Mouse (Mus musculus): ENCODE measurements around the gene E2f3. TPM values are rescaled to one million over a fixed set of nuclear protein-coding genes. Genes with fewer than 3 reads are reported as not detected.

The E2f3 gene
- total and polyA plus RNA-seq, 2 experiments from 2014 or later, result 3.8 to 6.8 TPM

DNA sequence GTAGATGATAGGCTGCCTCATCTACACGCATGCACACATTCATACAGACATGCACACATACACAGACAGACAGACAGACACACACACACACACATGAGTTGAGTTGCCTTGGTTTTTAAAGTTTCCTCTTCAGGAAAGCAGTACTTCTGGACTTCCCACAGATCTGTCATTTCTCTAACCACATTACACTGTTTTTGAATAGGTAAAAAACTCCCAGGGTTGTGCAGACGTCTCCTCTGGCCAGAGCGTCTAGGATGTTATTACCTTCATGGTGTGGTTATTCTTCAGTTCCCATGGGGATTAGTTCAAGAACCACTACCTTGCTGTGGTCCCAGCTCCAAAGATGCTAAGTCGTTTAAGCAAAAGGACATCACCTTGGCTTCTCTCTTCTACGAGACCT lies 18.5 kb downstream of the E2f3 start:
- H3K4me1 ChIP-seq (ENCODE audit: control insufficient read depth, insufficient read depth), result peaks cover 8% of the 10 kb centered on the region; the same call in 1 of the 2 replicates
- TF ChIP-seq EP300 (IDR thresholded peaks at IDR 0.05; ENCODE audit: low read depth), result no peak
- no peak for TF ChIP-seq CTCF (IDR thresholded peaks at IDR 0.05; ENCODE audit: low read depth)
- H3K9me3 ChIP-seq (replicated peaks; ENCODE audit: control insufficient read depth, low read length), result no peaks in the 10 kb centered on the region
- DNase-seq (ENCODE audit: low spot score), result no peak
- no peak overlapping the region for H3K27ac ChIP-seq (ENCODE audit: low read depth)
- no peak overlapping the region for H3K4me2 ChIP-seq (ENCODE audit: low read depth, low read length)
- ATAC-seq (ENCODE audit: insufficient read depth, low read depth), result no peak
- no peak overlapping the region for H3K4me3 ChIP-seq (ENCODE audit: low read depth, low read length)
- 0 out of 2 replicates have a peak, but pooled peaks cover 9% of the 10 kb centered on the region for H3K36me3 ChIP-seq (replicated peaks; ENCODE audit: control insufficient read depth, insufficient read depth, low read length)
- H3K27me3 ChIP-seq (ENCODE audit: control insufficient read depth, insufficient read depth, low read length), result no peaks in the 10 kb centered on the region
- 67% methylated on average over 5 of the region's 5 CpGs for WGBS
- H3K9ac ChIP-seq (replicated peaks; ENCODE audit: low read depth, low read length), result no peak overlapping the region

DNA sequence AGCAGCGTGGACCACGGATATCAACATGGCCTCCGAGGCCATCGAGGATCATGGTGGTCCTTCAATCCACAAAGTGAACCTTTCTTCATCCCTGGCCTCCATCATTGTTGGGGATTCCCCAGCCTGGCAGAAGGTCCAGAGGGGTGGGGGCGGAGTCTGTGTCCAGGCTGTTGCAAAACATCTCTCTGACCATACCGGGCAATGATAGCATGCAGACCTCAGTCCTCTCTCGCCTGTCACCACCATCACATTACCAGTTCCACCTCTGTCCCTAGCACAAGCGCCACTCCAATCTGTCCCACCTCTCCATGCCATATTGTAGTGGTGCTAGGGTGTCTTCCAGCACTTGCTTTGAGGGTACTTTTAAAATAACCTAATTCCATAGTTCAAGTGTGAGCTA lies 18.9 kb downstream of the E2f3 start:
- peaks cover 8% of the 10 kb centered on the region; the same call in 1 of the 2 replicates for H3K4me1 ChIP-seq (ENCODE audit: control insufficient read depth, insufficient read depth)
- H3K36me3 ChIP-seq (replicated peaks; ENCODE audit: control insufficient read depth, insufficient read depth, low read length), result 0 out of 2 replicates have a peak, but pooled peaks cover 9% of the 10 kb centered on the region
- ATAC-seq (ENCODE audit: insufficient read depth, low read depth), result peak; percentile 36
- WGBS, result 74% methylated on average over 8 of the region's 8 CpGs
- H3K4me3 ChIP-seq (ENCODE audit: low read depth, low read length), result no peak overlapping the region
- no peaks in the 10 kb centered on the region for H3K9me3 ChIP-seq (replicated peaks; ENCODE audit: control insufficient read depth, low read length)
- no peaks in the 10 kb centered on the region for H3K27me3 ChIP-seq (ENCODE audit: control insufficient read depth, insufficient read depth, low read length)
- DNase-seq (ENCODE audit: low spot score), result no peak
- H3K27ac ChIP-seq (ENCODE audit: low read depth), result no peak overlapping the region
- H3K4me2 ChIP-seq (ENCODE audit: low read depth, low read length), result no peak overlapping the region
- no peak for TF ChIP-seq EP300 (IDR thresholded peaks at IDR 0.05; ENCODE audit: low read depth)
- no peak for TF ChIP-seq CTCF (IDR thresholded peaks at IDR 0.05; ENCODE audit: low read depth)
- H3K9ac ChIP-seq (replicated peaks; ENCODE audit: low read depth, low read length), result no peak overlapping the region

DNA sequence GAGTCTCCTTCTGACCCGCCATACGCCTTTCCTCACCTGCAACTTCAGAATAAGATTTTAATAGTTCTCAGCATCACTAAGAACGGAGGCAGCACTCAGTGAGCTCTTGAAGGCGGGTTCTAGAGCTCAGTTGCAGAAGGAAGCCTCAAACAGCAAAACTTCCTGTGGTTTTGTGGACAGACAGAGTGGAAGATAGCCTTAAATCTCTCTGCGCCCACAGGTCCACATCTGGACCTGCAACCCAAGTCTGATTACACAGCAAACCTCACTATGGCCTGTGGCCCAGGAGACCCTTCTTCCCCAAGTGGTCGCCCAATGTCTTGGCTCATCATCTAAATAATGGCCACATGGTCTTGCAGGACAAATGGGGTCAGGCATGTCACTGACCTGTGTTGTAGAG lies 21.8 kb downstream of the E2f3 start:
- Histone ChIP-seq H3K4me3 (ENCODE audit: low read depth, low read length) (no peak overlapping the region), H3K4me1 (ENCODE audit: control insufficient read depth, insufficient read depth) (peaks cover 8% of the 10 kb centered on the region; the same call in 1 of the 2 replicates), H3K9ac (replicated peaks; ENCODE audit: low read depth, low read length) (no peak overlapping the region), H3K36me3 (replicated peaks; ENCODE audit: control insufficient read depth, insufficient read depth, low read length) (0 out of 2 replicates have a peak, but pooled peaks cover 9% of the 10 kb centered on the region), H3K27me3 (ENCODE audit: control insufficient read depth, insufficient read depth, low read length) (no peaks in the 10 kb centered on the region), H3K9me3 (replicated peaks; ENCODE audit: control insufficient read depth, low read length) (no peaks in the 10 kb centered on the region), H3K4me2 (ENCODE audit: low read depth, low read length) (no peak overlapping the region), H3K27ac (ENCODE audit: low read depth) (no peak overlapping the region)
- WGBS, result 87% methylated on average over 6 of the region's 6 CpGs
- DNase-seq (ENCODE audit: low spot score) (no peak), ATAC-seq (ENCODE audit: insufficient read depth, low read depth) (no peak)
- no peak for TF ChIP-seq EP300 (IDR thresholded peaks at IDR 0.05; ENCODE audit: low read depth)

DNA sequence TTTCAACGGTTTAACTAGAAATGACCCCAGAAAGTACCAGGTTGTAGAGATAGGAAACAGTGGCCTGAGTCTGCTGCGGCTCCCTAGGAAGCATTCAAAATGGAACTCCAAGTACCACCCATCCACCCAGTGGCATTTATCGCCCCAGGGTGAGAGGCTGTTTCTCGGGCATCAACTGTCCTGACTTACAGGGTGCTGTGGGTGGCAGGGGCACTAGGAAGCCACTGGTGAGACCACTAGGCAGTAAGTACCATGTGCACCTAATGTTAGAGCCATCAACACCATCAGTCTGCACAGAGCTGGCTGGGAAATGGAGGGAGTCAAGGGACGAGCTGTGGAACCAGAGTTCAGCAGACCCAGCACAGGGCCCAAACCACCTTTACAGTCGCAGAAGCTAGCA lies 25.4 kb downstream of the E2f3 start:
- Histone ChIP-seq H3K27ac (ENCODE audit: low read depth) (no peak overlapping the region), H3K36me3 (replicated peaks; ENCODE audit: control insufficient read depth, insufficient read depth, low read length) (0 out of 2 replicates have a peak, but pooled peaks cover 9% of the 10 kb centered on the region), H3K9ac (replicated peaks; ENCODE audit: low read depth, low read length) (no peak overlapping the region), H3K4me2 (ENCODE audit: low read depth, low read length) (no peak overlapping the region), H3K4me1 (ENCODE audit: control insufficient read depth, insufficient read depth) (no peaks in the 10 kb centered on the region; the same call in 1 of the 2 replicates), H3K9me3 (replicated peaks; ENCODE audit: control insufficient read depth, low read length) (no peaks in the 10 kb centered on the region), H3K27me3 (ENCODE audit: control insufficient read depth, insufficient read depth, low read length) (no peaks in the 10 kb centered on the region), H3K4me3 (ENCODE audit: low read depth, low read length) (no peak overlapping the region)
- ATAC-seq (ENCODE audit: insufficient read depth, low read depth), result no peak
- no peak for DNase-seq (ENCODE audit: low spot score)
- 90% methylated on average over 6 of the region's 6 CpGs for WGBS
- TF ChIP-seq EP300 (IDR thresholded peaks at IDR 0.05; ENCODE audit: low read depth) (no peak), CTCF (IDR thresholded peaks at IDR 0.05; ENCODE audit: low read depth) (no peak)

DNA sequence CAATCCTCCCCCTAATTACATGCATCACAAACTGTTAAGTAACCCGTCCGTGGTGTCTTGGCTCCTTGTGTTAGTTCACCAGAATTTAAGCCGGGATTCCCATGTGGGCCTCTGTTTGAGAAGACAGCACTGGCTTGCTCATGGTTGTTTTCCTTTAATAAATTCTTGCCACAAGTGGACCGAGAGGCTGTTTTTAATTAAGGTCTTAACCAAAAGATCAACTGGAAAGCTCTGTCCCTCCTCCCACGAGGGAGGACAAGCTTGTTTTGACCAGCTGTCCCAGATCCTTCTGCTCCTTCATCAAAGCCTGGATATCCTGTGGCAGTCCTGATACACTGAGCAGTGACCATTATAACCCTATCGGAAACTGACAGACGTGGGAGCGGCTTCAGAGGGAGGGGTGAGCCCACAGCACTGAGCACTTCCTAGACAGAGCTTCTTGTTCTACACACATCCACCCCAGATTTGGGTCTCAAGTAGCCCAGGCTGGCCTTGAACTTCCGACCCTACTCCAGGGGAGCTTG lies 28.1 kb downstream of the E2f3 start:
- TF ChIP-seq EP300 (IDR thresholded peaks at IDR 0.05; ENCODE audit: low read depth), result no peak
- TF ChIP-seq CTCF (IDR thresholded peaks at IDR 0.05; ENCODE audit: low read depth), result no peak
- no peak overlapping the region for H3K9ac ChIP-seq (replicated peaks; ENCODE audit: low read depth, low read length)
- H3K9me3 ChIP-seq (replicated peaks; ENCODE audit: control insufficient read depth, low read length), result no peaks in the 10 kb centered on the region
- no peak overlapping the region for H3K4me2 ChIP-seq (ENCODE audit: low read depth, low read length)
- DNase-seq (ENCODE audit: low spot score) (peak; percentile 24), ATAC-seq (ENCODE audit: insufficient read depth, low read depth) (peak; percentile 69)
- no peaks in the 10 kb centered on the region; the same call in 1 of the 2 replicates for H3K4me1 ChIP-seq (ENCODE audit: control insufficient read depth, insufficient read depth)
- peak overlapping the region; percentile 28; the same call in 1 of the 2 replicates for H3K27ac ChIP-seq (ENCODE audit: low read depth)
- no peak overlapping the region for H3K4me3 ChIP-seq (ENCODE audit: low read depth, low read length)
- H3K27me3 ChIP-seq (ENCODE audit: control insufficient read depth, insufficient read depth, low read length), result no peaks in the 10 kb centered on the region
- 65% methylated on average over 9 of the region's 9 CpGs for WGBS
- 0 out of 2 replicates have a peak, but pooled peaks cover under 1% of the 10 kb centered on the region for H3K36me3 ChIP-seq (replicated peaks; ENCODE audit: control insufficient read depth, insufficient read depth, low read length)
